Mouse (Mus musculus): ENCODE results near the gene Ankle2.

Gene Ankle2

DNA sequence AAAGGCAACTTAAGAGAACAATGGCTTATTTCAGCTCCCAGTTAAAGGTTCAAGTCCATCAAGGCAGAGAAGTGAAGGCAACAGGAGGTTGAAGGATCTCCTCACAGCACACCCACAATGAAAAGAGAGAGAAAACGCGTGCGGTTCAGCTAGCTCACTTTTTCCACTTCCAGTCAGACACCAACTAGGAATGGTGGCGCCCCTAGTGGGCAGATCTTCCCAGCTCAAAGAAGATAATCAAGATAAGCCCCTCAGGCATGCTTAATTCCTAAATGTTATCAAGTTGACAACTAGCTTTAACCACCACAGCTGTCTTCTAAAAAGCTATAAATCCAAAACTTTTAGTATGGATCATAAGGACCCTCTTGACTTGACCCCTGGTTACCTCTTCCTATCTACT, 53.7 kb downstream of the Ankle2 start:
- peak; percentile 38 for DNase-seq (ENCODE audit: low read depth, low spot score)

DNA sequence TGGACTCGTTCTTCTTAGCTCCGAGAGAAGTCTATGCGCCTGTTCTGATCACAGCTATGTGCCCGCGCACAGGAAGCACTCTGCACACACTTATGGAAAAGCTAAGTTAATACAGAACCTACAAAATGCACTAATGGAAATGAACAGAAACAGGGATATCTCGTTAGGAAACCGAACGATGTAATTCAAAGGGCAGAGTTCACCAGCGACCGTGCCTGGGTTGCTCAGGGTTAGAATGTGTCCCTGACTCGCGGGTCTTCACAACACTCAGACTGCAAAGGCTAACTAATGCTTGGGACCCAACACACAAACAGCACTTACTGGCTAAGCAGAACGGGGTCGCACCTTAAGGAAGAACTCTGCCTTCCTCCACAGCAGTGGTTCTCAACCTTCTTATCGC, 54.4 kb downstream of the Ankle2 start:
- DNase-seq (ENCODE audit: low read depth, low spot score): no peak

DNA sequence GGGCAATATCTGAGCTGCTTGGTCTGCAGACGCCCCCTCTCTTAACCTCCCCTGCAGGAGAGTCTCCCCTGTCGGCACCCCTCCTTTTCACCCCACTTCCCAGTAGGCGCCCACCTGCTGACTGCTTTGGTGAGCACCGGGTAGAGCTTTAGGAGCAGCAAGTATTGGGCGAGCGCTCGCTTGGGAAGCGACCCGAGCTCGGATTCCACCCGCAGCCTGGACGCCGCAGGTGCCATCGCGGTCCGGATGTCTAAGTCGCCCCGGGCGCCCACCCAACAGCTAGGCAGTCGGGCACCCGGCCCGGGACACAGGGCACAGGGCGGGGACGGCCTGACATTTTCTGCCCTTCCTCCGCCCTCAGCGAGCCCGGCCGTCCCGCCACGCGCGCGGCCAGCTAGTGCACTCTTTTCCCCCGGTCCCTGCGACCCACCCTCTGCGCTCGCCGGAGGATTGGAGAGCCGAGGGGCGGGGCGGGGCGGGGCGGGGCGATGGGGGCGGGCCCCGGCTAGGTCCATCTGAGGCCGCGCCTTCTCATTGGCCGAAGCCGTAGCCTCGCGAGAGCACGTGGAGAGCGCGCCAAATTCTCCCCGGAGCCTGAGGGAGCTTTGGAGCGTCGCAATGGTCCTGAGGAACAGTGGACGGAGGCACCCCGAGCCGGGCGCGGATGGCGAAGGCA, 55.1 kb downstream of the Ankle2 start, which contains the start of the genes Pxmp2 and Pole:
TSS of gene Pxmp2 (minus strand) at position 417 of the 676 bp plus-strand sequence.
TSS of gene Pole (plus strand) at position 537 of the 676 bp plus-strand sequence.
- DNase-seq (ENCODE audit: low read depth, low spot score): peak; percentile 94

DNA sequence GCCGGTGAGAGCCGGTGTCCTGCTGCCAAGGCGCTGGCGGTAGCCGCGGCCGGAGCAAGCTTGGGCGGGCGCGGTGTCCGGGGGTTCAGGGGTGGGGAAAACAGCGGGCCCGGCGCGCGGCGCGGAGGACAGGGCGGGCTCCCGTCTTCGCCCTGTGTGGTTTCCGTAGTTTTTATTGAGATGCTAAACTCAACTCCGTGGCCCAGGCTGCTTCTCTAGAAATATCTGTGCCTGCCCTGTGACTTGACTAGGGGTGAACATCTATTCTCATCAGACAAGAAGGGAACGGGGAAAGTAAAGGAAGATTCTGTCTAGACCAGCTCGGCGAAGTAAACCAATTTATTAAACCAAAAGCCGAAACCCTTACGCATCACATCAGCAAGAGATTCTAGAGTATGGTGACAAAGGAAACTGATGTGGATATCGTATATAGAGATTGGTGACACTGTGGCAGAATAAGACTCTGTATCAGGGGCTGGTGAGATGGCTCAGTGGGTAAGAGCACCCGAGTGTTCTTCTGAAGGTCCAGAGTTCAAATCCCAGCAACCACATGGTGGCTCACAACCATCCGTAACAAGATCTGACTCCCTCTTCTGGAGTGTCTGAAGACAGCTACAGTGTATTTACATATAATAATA, 55.8 kb downstream of the Ankle2 start:
- no peak for DNase-seq (ENCODE audit: low read depth, low spot score)

DNA sequence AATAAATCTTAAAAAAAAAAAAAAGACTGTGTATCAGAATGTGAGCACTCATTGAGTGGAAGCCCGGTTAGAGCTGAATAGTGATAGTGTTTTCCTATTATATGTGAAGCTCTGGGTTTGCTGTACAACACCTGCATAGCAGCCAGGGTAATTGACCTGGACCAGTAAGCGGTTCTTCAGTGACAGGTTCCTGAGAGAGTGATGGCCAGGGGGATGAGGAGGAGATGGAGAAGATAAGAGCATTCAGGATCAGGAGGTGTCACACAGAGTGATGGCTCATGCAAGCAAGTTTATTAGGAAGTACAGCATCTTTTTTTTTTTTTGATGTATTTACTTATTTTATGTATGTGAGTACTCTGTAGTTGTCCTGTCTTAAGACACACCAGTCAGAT, 56.3 kb downstream of the Ankle2 start:
- DNase-seq (ENCODE audit: low read depth, low spot score): no peak

DNA sequence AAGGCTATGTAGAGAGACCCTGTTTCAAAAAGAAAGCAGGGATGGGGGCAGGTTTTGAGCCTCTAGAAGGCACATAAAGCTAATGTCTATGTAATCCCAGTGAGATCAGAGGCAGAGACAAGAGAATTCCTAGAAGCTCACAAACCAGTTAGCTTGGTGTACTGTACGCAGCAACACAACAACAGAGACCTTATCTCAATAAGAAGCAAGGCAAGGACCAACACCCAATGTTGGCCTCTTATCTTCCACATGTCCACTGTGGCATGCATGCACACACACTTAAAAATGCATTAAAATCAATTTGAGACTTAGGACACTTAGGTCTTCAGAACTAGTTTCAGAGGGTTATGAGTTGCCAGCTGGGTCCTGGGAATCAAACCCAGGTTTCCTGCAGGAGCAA, 60.8 kb downstream of the Ankle2 start:
- no peak for DNase-seq (ENCODE audit: low read depth, low spot score)

DNA sequence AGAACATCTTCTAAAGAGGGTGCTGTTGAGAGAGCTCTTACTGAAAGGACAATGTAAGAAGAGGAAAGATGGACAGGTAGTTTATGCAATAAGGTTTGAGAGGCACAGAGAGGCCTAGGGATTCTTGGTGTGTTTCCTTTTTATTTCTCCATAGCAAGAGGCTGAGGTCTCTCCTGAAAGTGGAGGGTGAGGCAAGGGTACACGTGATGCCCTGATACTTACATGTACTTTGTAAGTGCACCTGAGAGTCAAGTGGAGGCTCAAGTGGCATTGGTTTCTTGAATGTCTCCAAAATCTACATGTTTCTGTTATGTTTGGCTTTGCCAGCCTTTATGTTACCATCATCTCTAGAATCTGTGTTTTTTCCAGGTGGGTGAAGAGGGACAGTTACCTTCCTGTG, 65.8 kb downstream of the Ankle2 start:
- no peak for DNase-seq (ENCODE audit: low read depth, low spot score)

DNA sequence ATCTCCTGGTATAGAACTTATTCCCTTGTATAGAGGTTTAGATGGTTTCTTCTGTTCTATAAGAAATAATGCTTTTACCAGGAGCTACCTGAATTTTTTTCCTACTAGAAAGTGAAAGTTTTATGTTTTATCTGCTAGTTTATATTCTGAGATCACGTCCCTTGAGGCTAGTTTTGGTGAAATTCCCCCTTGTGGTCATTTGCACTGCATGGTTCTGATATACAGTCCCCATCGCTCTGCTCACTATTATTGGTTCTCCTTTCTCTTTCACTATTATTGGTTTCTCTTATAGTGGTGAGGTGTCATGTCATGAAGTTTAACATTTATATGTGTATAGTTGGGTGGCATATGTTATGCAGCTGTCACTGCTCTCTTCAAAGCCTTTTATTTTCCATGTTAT, 69.8 kb downstream of the Ankle2 start:
- no peak for DNase-seq (ENCODE audit: low read depth, low spot score)

Data from forelimb bud, embryonic 11.5 days (tissue).